Mouse (Mus musculus): Measurements from ENCODE around the gene P4ha1.

DNA sequence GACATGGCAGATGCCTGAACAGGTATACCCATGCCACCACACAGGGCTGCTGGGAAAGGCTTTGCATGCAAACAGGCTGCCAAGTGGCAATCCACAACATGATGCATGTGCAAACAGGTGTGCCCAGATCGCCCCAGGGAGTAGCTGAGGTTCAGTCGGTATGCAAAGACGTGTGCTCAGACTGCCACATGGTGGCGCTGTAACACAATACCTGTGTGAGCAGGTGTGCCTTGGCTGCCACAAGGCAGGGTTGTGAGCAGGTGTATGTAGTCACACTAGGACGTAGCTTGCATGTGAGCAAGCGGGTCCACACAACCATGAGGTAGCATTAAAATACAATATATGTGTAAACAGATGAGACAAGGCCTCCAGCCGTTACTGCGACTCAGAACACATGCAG is 34.0 kb upstream of the P4ha1 start:
- TF ChIP-seq POLR2A (IDR thresholded peaks at IDR 0.05; ENCODE audit: low read depth, low read length) (no peak), CTCF (IDR thresholded peaks at IDR 0.05; ENCODE audit: extremely low read depth, insufficient read length, insufficient replicate concordance, low read depth, low read length) (0 out of 2 replicates have a peak, but pooled peaks have one; percentile 22)
